Mouse (Mus musculus): ENCODE results near the gene Lsm3.

Gene Lsm3

GRCm38 (mm10) chr6:91559371-91559770 lies 43.6 kb downstream of the Lsm3 start:
- no peak for DNase-seq

GRCm38 (mm10) chr6:91560186-91560585 lies 44.5 kb downstream of the Lsm3 start:
- DNase-seq, result no peak

- DNase-seq, result no peak
These were observed 47.3 kb downstream of the Lsm3 start for GRCm38 (mm10) chr6:91563031-91563430.

GRCm38 (mm10) chr6:91566407-91566806 lies 50.7 kb downstream of the Lsm3 start:
- no peak for DNase-seq

Data from thymus, postnatal 36 days (tissue).